Mouse (Mus musculus): ENCODE results near the gene Adtrp. TPM values are rescaled to one million over a fixed set of nuclear protein-coding genes. Genes with fewer than 3 reads are reported as not detected.

The Adtrp gene
- polyA plus RNA-seq, 1 experiment from 2014 or later, result 3.3 TPM

DNA sequence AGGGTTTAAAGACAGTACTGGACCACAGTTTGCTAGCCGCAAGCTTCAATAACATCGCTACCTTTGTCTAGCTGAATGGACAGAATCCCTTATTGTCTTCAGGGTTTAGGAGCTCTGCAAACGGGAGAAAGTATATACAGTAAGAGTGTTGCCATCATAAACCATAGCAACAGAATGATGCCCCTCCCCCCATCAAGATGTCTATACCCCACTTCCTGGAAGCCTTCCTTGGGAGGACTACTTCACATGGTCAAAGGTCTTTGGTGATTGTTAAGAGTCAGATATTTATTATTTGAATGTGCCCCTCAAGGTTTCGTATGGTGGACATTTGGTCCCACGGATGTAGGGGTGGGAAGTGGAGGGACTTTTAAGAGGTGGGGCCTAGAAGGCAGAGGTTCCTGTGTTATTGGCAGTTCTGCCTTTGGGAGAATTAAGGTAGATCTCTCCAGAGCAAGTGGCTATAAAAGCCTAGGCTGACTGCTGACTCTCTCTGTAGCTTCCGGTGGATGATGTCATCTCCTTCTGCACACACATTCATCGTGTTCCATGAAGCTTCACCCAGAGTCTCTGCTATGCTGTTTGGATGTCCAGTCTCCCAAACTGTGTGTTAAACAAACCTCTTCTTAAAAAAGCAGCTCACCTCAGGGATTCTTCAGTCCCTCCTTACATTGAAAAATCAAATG lies 42.2 kb downstream of the Adtrp start:
- Histone ChIP-seq H3K9me3 (ENCODE audit: control insufficient read depth, low read length) (no peaks in the 10 kb centered on the region), H3K4me1 (ENCODE audit: control insufficient read depth, insufficient read depth, low read length) (peaks cover 6% of the 10 kb centered on the region; the same call in 1 of the 2 replicates), H3K4me3 (ENCODE audit: low read depth, low read length) (no peak overlapping the region), H3K4me2 (ENCODE audit: low read depth, low read length) (no peak overlapping the region), H3K27ac (replicated peaks; ENCODE audit: low read depth, low read length) (no peak overlapping the region), H3K27me3 (replicated peaks; ENCODE audit: control insufficient read depth, insufficient read depth, low read length) (no peaks in the 10 kb centered on the region), H3K36me3 (ENCODE audit: control insufficient read depth, insufficient read depth, low read length) (no peaks in the 10 kb centered on the region), H3K9ac (ENCODE audit: low read depth, low read length) (no peak overlapping the region)
- DNase-seq (ENCODE audit: low spot score) (no peak), ATAC-seq (ENCODE audit: low read depth) (no peak)
- WGBS, result 89% methylated on average over 7 of the region's 7 CpGs

- H3K27me3 ChIP-seq (replicated peaks; ENCODE audit: control insufficient read depth, insufficient read depth, low read length), result no peaks in the 10 kb centered on the region
- H3K9ac ChIP-seq (ENCODE audit: low read depth, low read length), result no peak overlapping the region
- no peak overlapping the region for H3K4me2 ChIP-seq (ENCODE audit: low read depth, low read length)
- no peaks in the 10 kb centered on the region for H3K36me3 ChIP-seq (ENCODE audit: control insufficient read depth, insufficient read depth, low read length)
- ATAC-seq (ENCODE audit: low read depth) (no peak), DNase-seq (ENCODE audit: low spot score) (peak; percentile 58)
- no peaks in the 10 kb centered on the region for H3K9me3 ChIP-seq (ENCODE audit: control insufficient read depth, low read length)
- WGBS, result 60% methylated on average over 8 of the region's 8 CpGs
- H3K4me1 ChIP-seq (ENCODE audit: control insufficient read depth, insufficient read depth, low read length), result peaks cover 6% of the 10 kb centered on the region; the same call in 1 of the 2 replicates
- no peak overlapping the region for H3K4me3 ChIP-seq (ENCODE audit: low read depth, low read length)
- H3K27ac ChIP-seq (replicated peaks; ENCODE audit: low read depth, low read length), result no peak overlapping the region
Measured at GRCm38 (mm10) chr13:41803656-41804265, 43.7 kb downstream of the Adtrp start.

DNA sequence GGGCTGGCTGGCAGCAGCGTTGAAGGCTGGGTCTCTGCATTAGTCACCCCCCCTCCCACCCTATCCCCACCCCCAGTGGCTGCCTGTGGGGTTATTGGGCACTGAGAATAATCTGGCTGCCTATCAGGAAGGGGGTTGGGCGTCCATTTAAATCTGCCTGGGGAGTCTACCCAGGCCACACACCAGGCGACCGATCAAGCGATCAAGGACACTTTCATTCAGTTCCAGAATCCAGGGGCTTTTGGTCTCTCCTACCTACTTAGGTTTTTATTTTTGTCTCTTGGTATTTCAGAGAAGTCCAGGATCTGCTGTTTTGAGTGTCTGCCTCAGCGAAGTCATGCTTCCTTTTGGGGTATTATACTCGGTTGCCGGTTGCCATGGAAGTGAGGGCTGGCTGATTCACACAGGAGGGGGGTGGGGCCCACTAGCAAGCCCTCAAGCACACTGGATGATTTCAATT lies 46.3 kb downstream of the Adtrp start:
- H3K9ac ChIP-seq (ENCODE audit: low read depth, low read length), result no peak overlapping the region
- peak overlapping the region; percentile 39 for H3K4me2 ChIP-seq (ENCODE audit: low read depth, low read length)
- peak; percentile 75 for DNase-seq (ENCODE audit: low spot score)
- no peaks in the 10 kb centered on the region for H3K9me3 ChIP-seq (ENCODE audit: control insufficient read depth, low read length)
- H3K27me3 ChIP-seq (replicated peaks; ENCODE audit: control insufficient read depth, insufficient read depth, low read length), result no peaks in the 10 kb centered on the region
- no peak overlapping the region for H3K27ac ChIP-seq (replicated peaks; ENCODE audit: low read depth, low read length)
- H3K4me3 ChIP-seq (ENCODE audit: low read depth, low read length), result no peak overlapping the region
- 4% methylated on average over 8 of the region's 8 CpGs for WGBS
- no peaks in the 10 kb centered on the region for H3K36me3 ChIP-seq (ENCODE audit: control insufficient read depth, insufficient read depth, low read length)
- peaks cover 6% of the 10 kb centered on the region; the same call in 1 of the 2 replicates for H3K4me1 ChIP-seq (ENCODE audit: control insufficient read depth, insufficient read depth, low read length)
- peak; percentile 78 for ATAC-seq (ENCODE audit: low read depth)

DNA sequence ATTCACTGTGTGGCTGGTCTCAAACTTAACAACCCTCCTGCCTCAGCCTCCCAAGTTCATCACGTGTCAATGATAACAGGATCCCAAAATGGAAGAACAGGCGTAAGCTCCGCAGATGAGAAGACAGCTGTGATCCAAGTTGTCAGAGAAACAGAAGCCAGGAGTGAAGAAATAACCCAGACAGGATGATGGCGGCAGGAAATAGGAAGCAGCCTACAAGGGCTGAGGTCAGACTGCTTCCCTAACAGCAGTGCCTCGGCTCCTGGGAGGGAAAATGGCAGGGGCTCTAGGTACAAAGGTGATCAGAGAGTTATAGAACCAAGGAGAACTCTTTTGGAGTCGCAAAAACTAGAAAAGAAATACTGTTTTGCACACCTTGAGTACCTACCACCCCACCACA lies 54.6 kb downstream of the Adtrp start:
- no peaks in the 10 kb centered on the region for H3K4me1 ChIP-seq (ENCODE audit: control insufficient read depth, insufficient read depth, low read length)
- H3K36me3 ChIP-seq (ENCODE audit: control insufficient read depth, insufficient read depth, low read length), result no peaks in the 10 kb centered on the region
- H3K9me3 ChIP-seq (ENCODE audit: control insufficient read depth, low read length), result no peaks in the 10 kb centered on the region
- no peak overlapping the region for H3K4me2 ChIP-seq (ENCODE audit: low read depth, low read length)
- ATAC-seq (ENCODE audit: low read depth), result no peak
- no peak overlapping the region for H3K27ac ChIP-seq (replicated peaks; ENCODE audit: low read depth, low read length)
- WGBS, result 85% methylated on average over 6 of the region's 6 CpGs
- H3K27me3 ChIP-seq (replicated peaks; ENCODE audit: control insufficient read depth, insufficient read depth, low read length), result no peaks in the 10 kb centered on the region
- DNase-seq (ENCODE audit: low spot score), result no peak
- no peak overlapping the region for H3K4me3 ChIP-seq (ENCODE audit: low read depth, low read length)
- H3K9ac ChIP-seq (ENCODE audit: low read depth, low read length), result no peak overlapping the region

GRCm38 (mm10) chr13:41787863-41788536 lies 59.5 kb downstream of the Adtrp start:
- Histone ChIP-seq H3K27me3 (replicated peaks; ENCODE audit: control insufficient read depth, insufficient read depth, low read length) (no peaks in the 10 kb centered on the region), H3K9me3 (ENCODE audit: control insufficient read depth, low read length) (no peaks in the 10 kb centered on the region), H3K27ac (replicated peaks; ENCODE audit: low read depth, low read length) (no peak overlapping the region), H3K36me3 (ENCODE audit: control insufficient read depth, insufficient read depth, low read length) (no peaks in the 10 kb centered on the region), H3K4me1 (ENCODE audit: control insufficient read depth, insufficient read depth, low read length) (no peaks in the 10 kb centered on the region), H3K9ac (ENCODE audit: low read depth, low read length) (no peak overlapping the region), H3K4me2 (ENCODE audit: low read depth, low read length) (no peak overlapping the region), H3K4me3 (ENCODE audit: low read depth, low read length) (no peak overlapping the region)
- DNase-seq (ENCODE audit: low spot score), result peak; percentile 13
- WGBS, result 61% methylated on average over 2 of the region's 2 CpGs
- ATAC-seq (ENCODE audit: low read depth), result no peak

DNA sequence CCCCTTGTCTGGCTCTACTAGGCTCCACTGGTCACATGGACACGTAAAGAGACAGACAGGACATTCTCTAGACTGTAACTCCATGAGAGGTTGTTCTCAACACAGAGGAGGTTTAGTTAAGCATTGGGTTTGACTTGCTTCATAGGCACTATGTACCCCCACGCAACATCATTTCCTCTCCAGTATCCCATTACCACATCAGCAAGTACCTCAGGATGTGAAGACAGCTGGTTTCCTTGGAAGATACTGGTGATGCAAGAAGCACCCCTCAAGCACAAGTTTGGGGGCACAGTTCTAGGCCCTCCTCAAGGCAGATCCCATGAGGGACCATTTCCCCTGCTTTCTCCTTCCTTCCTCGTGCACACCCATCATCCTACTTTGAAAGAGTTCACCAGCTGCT lies 60.8 kb downstream of the Adtrp start:
- H3K9me3 ChIP-seq (ENCODE audit: control insufficient read depth, low read length), result no peaks in the 10 kb centered on the region
- no peak overlapping the region for H3K27ac ChIP-seq (replicated peaks; ENCODE audit: low read depth, low read length)
- no peak overlapping the region for H3K4me3 ChIP-seq (ENCODE audit: low read depth, low read length)
- H3K4me2 ChIP-seq (ENCODE audit: low read depth, low read length), result no peak overlapping the region
- no peaks in the 10 kb centered on the region for H3K36me3 ChIP-seq (ENCODE audit: control insufficient read depth, insufficient read depth, low read length)
- H3K27me3 ChIP-seq (replicated peaks; ENCODE audit: control insufficient read depth, insufficient read depth, low read length), result no peaks in the 10 kb centered on the region
- no peaks in the 10 kb centered on the region for H3K4me1 ChIP-seq (ENCODE audit: control insufficient read depth, insufficient read depth, low read length)
- WGBS, result 93% methylated on average over 3 of the region's 3 CpGs
- H3K9ac ChIP-seq (ENCODE audit: low read depth, low read length), result no peak overlapping the region
- ATAC-seq (ENCODE audit: low read depth) (no peak), DNase-seq (ENCODE audit: low spot score) (no peak)

DNA sequence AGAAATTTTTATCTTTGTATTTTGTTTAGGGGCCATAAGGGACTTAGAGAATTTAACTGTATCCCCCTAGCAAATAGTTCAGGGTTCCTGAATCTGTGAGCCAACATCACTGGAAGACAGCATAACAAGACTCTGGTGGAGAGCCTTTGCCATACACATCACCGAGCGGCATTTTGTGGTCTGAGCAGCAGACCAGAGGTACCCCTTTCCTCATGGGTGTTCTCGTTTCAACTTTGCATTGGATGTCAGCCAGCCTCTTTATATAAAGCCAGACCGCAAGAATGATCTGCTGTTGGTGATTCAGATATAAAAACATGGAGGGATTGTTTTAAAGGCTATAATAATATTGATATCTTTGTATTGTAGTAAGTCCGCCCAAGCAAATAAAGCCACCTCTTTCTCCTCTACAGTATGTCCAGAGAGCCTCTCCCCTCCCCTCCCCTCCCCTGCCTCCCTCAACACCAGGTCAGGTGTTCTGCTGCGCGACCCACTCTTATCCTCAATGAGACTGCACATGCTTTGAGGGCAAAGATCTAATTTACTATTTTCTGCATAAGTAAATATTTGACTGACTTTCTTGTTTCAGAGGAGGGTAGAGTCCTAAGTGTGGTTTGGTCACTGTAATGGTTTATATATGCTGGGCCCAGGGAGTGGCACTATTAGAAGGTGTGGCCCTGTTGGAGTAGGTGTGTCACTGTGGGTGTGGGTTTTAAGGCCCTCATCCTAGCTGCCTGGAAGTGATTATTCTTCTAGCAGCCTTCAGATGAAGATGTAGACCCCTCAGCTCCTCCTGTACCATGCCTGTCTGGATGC lies 62.4 kb downstream of the Adtrp start:
- no peaks in the 10 kb centered on the region for H3K4me1 ChIP-seq (ENCODE audit: control insufficient read depth, insufficient read depth, low read length)
- H3K9ac ChIP-seq (ENCODE audit: low read depth, low read length), result no peak overlapping the region
- H3K27ac ChIP-seq (replicated peaks; ENCODE audit: low read depth, low read length), result no peak overlapping the region
- no peak overlapping the region for H3K4me3 ChIP-seq (ENCODE audit: low read depth, low read length)
- H3K36me3 ChIP-seq (ENCODE audit: control insufficient read depth, insufficient read depth, low read length), result no peaks in the 10 kb centered on the region
- ATAC-seq (ENCODE audit: low read depth), result peak; percentile 30; the same call in 1 of the 2 replicates
- DNase-seq (ENCODE audit: low spot score), result peak; percentile 69
- WGBS, result 74% methylated on average over 7 of the region's 7 CpGs
- H3K4me2 ChIP-seq (ENCODE audit: low read depth, low read length), result no peak overlapping the region
- H3K27me3 ChIP-seq (replicated peaks; ENCODE audit: control insufficient read depth, insufficient read depth, low read length), result no peaks in the 10 kb centered on the region
- H3K9me3 ChIP-seq (ENCODE audit: control insufficient read depth, low read length), result no peaks in the 10 kb centered on the region

DNA sequence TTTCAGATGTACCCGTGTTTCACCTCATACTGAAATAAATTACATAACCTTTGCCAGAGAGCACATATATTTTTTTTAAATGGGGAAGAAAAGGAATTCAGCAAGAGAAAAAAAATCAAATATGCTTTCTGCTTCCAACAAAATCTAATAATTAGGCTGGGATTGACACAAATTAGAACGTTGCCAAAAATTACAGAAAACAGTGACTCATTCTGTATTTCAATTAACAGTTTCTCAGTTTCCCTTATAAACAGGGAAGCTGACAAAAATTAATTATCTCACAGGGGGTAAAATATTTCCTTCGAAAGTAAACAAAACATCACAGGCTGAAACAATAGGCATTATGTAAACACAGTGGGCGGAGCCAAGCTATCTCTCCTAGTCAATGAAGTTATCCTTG lies 67.2 kb downstream of the Adtrp start:
- DNase-seq (ENCODE audit: low spot score), result no peak
- ATAC-seq (ENCODE audit: low read depth), result no peak
- H3K36me3 ChIP-seq (ENCODE audit: control insufficient read depth, insufficient read depth, low read length), result no peaks in the 10 kb centered on the region
- no peak overlapping the region for H3K9ac ChIP-seq (ENCODE audit: low read depth, low read length)
- WGBS, result 84% methylated on average over 4 of the region's 4 CpGs
- H3K9me3 ChIP-seq (ENCODE audit: control insufficient read depth, low read length), result no peaks in the 10 kb centered on the region
- no peaks in the 10 kb centered on the region for H3K4me1 ChIP-seq (ENCODE audit: control insufficient read depth, insufficient read depth, low read length)
- no peaks in the 10 kb centered on the region for H3K27me3 ChIP-seq (replicated peaks; ENCODE audit: control insufficient read depth, insufficient read depth, low read length)
- H3K4me2 ChIP-seq (ENCODE audit: low read depth, low read length), result no peak overlapping the region
- H3K4me3 ChIP-seq (ENCODE audit: low read depth, low read length), result no peak overlapping the region
- H3K27ac ChIP-seq (replicated peaks; ENCODE audit: low read depth, low read length), result no peak overlapping the region

Measured in embryonic facial prominence, embryonic 14.5 days (tissue).